Mouse (Mus musculus): ENCODE measurements around the gene Tmbim6. TPM values are rescaled to one million over a fixed set of nuclear protein-coding genes. Genes with fewer than 3 reads are reported as not detected.
A peak's percentile ranks its signal among the peaks of the same experiment; 100 is the strongest.

The Tmbim6 gene
- total and polyA plus RNA-seq, 3 experiments = 207 to 334 (median 253) TPM

DNA sequence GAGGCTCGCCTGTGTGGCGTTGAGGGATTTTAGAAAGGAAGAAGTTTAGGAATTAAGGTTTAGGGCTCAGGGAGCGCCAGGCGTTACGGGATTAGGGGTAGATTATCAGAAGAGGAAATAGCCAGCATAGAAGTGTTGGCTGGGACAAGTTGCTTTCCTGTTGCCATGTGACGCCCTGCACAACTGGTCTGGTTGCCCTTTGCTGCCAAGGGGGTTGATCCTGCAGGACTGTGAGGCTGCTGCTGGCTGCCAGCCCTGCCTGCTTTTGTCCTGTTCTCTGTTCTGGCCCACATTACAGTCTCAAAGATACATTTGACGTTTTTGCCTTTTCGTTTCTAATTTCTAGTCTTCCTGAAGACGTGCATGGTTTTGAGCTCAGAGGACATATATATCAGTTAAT, 12.5 kb downstream of the Tmbim6 start:
- Histone ChIP-seq H3K4me3 (no peak overlapping the region), H3K4me1 (ENCODE audit: control insufficient read depth, insufficient read depth, low read length) (peaks cover 12% of the 10 kb centered on the region), H3K36me3 (ENCODE audit: control insufficient read depth, insufficient read depth, low read length) (peaks cover 21% of the 10 kb centered on the region), H3K27me3 (ENCODE audit: control insufficient read depth, insufficient read depth, low read length) (no peaks in the 10 kb centered on the region), H3K27ac (peak overlapping the region; percentile 52), H3K79me2 (replicated peaks; ENCODE audit: control insufficient read depth, insufficient read depth, low read length) (peaks cover 6% of the 10 kb centered on the region), H3K9ac (ENCODE audit: low read depth, low read length) (no peak overlapping the region)
- TF ChIP-seq POLR2A (IDR thresholded peaks at IDR 0.05; ENCODE audit: insufficient read depth, low read depth, low read length) = no peak
- TF ChIP-seq EP300 (IDR thresholded peaks at IDR 0.05; ENCODE audit: insufficient read depth, low read depth, low read length) = peak; percentile 62; the same call in 1 of the 2 replicates
- WGBS = 51% methylated on average over 9 of the region's 9 CpGs
- intact Hi-C loops (cut with DNase I) = no loop called here
- DNase-seq = peak in 1 of 2 experiments; percentile 76

DNA sequence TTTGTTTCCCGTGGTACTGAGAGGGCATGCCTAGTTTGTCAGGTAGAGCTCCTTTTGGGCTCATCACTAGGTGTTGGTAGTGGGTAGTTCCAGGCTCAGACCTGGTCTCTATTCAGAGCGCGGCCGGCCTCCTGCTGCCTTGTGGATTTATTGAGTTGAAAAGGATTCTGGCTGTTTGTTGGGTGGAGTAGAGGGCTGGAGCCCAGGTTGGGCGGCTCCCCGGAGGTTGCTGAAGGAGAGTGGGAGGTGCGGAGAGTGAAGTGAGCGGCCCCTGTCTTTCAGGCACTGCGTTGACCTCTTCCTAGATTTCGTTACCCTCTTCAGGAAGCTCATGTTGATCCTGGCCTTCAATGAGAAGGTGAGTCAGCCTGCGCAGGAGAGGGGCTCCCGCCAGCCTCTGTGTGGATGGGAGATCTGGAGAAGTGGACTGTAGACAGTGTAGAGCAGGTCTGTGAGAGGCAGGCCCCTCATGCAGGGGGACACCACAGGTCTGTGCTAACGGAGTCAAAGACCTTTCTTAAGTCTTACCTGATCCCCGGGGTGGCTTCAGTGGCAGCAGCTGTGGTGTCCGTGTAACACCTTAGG, 14.4 kb downstream of the Tmbim6 start:
- Histone ChIP-seq H3K79me2 (replicated peaks; ENCODE audit: control insufficient read depth, insufficient read depth, low read length) (peaks cover 5% of the 10 kb centered on the region), H3K27ac (no peak overlapping the region), H3K4me3 (no peak overlapping the region), H3K36me3 (ENCODE audit: control insufficient read depth, insufficient read depth, low read length) (peaks cover 11% of the 10 kb centered on the region), H3K27me3 (ENCODE audit: control insufficient read depth, insufficient read depth, low read length) (no peaks in the 10 kb centered on the region), H3K4me1 (ENCODE audit: control insufficient read depth, insufficient read depth, low read length) (peaks cover 7% of the 10 kb centered on the region), H3K9ac (ENCODE audit: low read depth, low read length) (no peak overlapping the region)
- DNase-seq = no peak
- intact Hi-C loops (cut with DNase I) = no loop called here
- 84% methylated on average over 15 of the region's 15 CpGs for whole genome bisulfite sequencing
- TF ChIP-seq CTCF (IDR thresholded peaks at IDR 0.05) (no peak), POLR2A (IDR thresholded peaks at IDR 0.05; ENCODE audit: insufficient read depth, low read depth, low read length) (no peak), EP300 (IDR thresholded peaks at IDR 0.05; ENCODE audit: insufficient read depth, low read depth, low read length) (no peak)

DNA sequence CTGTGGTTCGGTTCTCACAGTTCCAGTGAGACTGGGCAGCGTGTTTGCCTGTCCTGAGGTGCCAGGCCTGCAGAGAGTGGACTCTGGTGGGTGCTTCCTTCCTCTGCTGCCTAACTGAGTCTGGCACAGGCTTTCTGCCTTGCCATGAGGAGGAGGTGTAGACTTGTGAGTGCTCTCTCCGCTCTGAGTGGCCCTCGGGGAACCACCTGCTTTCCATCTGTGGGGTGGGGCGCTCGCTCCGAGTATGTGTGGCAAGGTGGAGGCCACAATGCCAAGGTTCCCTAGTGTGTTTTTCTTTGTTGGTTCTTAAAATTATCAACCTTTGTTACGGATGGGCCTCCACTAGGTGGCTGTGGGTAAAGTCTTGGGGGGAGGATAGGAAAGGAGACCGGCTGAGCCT, 16.2 kb downstream of the Tmbim6 start:
- WGBS = 90% methylated on average over 9 of the region's 9 CpGs
- Histone ChIP-seq H3K9ac (ENCODE audit: low read depth, low read length) (no peak overlapping the region), H3K27me3 (ENCODE audit: control insufficient read depth, insufficient read depth, low read length) (no peaks in the 10 kb centered on the region), H3K79me2 (replicated peaks; ENCODE audit: control insufficient read depth, insufficient read depth, low read length) (no peaks in the 10 kb centered on the region), H3K4me1 (ENCODE audit: control insufficient read depth, insufficient read depth, low read length) (peaks cover 2% of the 10 kb centered on the region; the same call in 1 of the 2 replicates), H3K4me3 (no peak overlapping the region), H3K36me3 (ENCODE audit: control insufficient read depth, insufficient read depth, low read length) (peaks cover 2% of the 10 kb centered on the region; the same call in 1 of the 2 replicates), H3K27ac (no peak overlapping the region)
- DNase-seq = no peak
- TF ChIP-seq EP300 (IDR thresholded peaks at IDR 0.05; ENCODE audit: insufficient read depth, low read depth, low read length) (no peak), POLR2A (IDR thresholded peaks at IDR 0.05; ENCODE audit: insufficient read depth, low read depth, low read length) (no peak), CTCF (IDR thresholded peaks at IDR 0.05) (no peak)
- intact Hi-C loops (cut with DNase I) = no loop called here

DNA sequence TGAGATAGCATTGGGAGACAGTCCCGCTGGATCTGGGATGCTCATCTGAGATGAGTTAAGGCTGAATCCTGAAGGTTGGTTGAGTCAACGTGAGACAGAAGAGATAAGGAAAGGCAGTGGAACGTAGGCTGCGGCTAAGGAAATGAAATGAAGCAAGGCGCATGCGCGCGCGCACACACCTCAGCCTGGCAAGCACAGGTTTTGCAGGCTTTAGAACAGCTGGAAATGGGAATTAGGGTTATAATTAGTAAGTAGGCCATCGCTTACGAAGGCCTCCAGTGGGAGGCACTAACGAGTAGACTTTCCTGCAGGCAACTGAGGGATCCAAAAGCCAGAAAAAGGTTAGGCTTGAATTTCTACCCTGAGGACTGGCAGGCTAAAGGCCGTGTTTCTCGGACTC, 19.1 kb downstream of the Tmbim6 start:
- Histone ChIP-seq H3K27me3 (ENCODE audit: control insufficient read depth, insufficient read depth, low read length) (no peaks in the 10 kb centered on the region), H3K27ac (no peak overlapping the region), H3K36me3 (ENCODE audit: control insufficient read depth, insufficient read depth, low read length) (no peaks in the 10 kb centered on the region), H3K4me3 (no peak overlapping the region), H3K9ac (ENCODE audit: low read depth, low read length) (no peak overlapping the region), H3K79me2 (replicated peaks; ENCODE audit: control insufficient read depth, insufficient read depth, low read length) (no peaks in the 10 kb centered on the region), H3K4me1 (ENCODE audit: control insufficient read depth, insufficient read depth, low read length) (peaks cover 3% of the 10 kb centered on the region)
- TF ChIP-seq EP300 (IDR thresholded peaks at IDR 0.05; ENCODE audit: insufficient read depth, low read depth, low read length) (no peak), CTCF (IDR thresholded peaks at IDR 0.05) (peak; percentile 40)
- WGBS = 34% methylated on average over 14 of the region's 14 CpGs
- intact Hi-C loops (cut with DNase I) = no loop called here
- peak in 1 of 2 experiments; percentile 20 for DNase-seq

DNA sequence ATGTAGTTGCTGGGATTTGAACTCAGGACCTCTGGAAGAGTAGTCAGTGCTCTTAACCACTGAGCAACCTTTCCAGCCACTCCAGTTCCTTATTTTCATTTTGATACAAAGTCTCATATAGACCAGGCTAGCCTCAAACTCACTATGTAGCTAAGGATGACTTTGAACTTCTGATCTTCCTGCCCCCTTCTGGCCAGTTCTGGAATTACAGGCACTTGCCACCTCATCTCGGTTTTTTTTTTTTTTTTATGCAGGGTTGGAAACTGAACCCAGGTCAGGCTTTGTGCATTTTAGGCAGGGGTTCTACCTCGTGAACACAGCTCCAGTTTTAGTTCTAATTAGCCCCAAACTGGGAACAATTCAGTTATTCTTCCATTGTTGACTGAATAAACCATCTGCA, 23.1 kb downstream of the Tmbim6 start:
- TF ChIP-seq EP300 (IDR thresholded peaks at IDR 0.05; ENCODE audit: insufficient read depth, low read depth, low read length) (no peak), CTCF (IDR thresholded peaks at IDR 0.05) (peak; percentile 84), POLR2A (IDR thresholded peaks at IDR 0.05; ENCODE audit: insufficient read depth, low read depth, low read length) (no peak)
- intact Hi-C loops (cut with DNase I) = loop anchor here (1.0 kb wide), 1 partner anchor 56 kb away; no protein-coding TSS in a partner anchor
- Histone ChIP-seq H3K27me3 (ENCODE audit: control insufficient read depth, insufficient read depth, low read length) (no peaks in the 10 kb centered on the region), H3K36me3 (ENCODE audit: control insufficient read depth, insufficient read depth, low read length) (no peaks in the 10 kb centered on the region), H3K9ac (ENCODE audit: low read depth, low read length) (no peak overlapping the region), H3K27ac (no peak overlapping the region), H3K4me1 (ENCODE audit: control insufficient read depth, insufficient read depth, low read length) (peaks cover 3% of the 10 kb centered on the region), H3K79me2 (replicated peaks; ENCODE audit: control insufficient read depth, insufficient read depth, low read length) (no peaks in the 10 kb centered on the region), H3K4me3 (no peak overlapping the region)
- peak; percentile 43 to 67 for DNase-seq
- WGBS = 14% methylated on average over 2 of the region's 2 CpGs

DNA sequence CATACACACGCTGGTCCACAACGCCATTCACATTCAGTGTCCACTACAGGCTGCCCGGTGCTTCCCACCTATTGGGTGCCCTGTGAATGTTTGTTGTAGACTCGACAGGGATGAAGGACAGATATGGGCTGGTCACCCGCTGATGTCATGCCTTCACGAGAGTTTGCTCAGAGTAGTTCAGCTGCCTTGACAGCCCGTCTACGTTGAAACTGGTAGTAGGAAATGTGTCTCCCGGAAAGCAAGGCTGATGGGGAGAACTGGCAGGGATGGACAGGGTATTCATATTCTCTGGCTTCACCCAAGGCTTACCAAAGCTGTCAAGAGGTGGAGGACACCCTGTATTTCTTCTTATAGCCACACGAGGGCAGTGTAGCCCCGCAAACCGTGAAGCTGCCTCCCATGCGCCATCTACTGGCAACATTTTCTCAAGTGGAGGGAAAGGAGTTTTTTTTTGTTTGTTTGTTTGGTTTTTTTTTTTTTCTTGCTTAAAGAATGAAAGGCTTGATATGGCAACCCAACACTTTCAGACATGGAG, 23.7 kb downstream of the Tmbim6 start:
- DNase-seq = peak; percentile 77 to 79
- Histone ChIP-seq H3K79me2 (replicated peaks; ENCODE audit: control insufficient read depth, insufficient read depth, low read length) (no peaks in the 10 kb centered on the region), H3K27me3 (ENCODE audit: control insufficient read depth, insufficient read depth, low read length) (no peaks in the 10 kb centered on the region), H3K4me3 (no peak overlapping the region), H3K36me3 (ENCODE audit: control insufficient read depth, insufficient read depth, low read length) (no peaks in the 10 kb centered on the region), H3K27ac (peak overlapping the region; percentile 28; the same call in 1 of the 2 replicates), H3K4me1 (ENCODE audit: control insufficient read depth, insufficient read depth, low read length) (peaks cover 8% of the 10 kb centered on the region), H3K9ac (ENCODE audit: low read depth, low read length) (no peak overlapping the region)
- intact Hi-C loops (cut with DNase I) = loop anchor here (1.0 kb wide), 1 partner anchor 55 kb away; no protein-coding TSS in a partner anchor
- peak; percentile 99; the same call in 1 of the 2 replicates for TF ChIP-seq CTCF (IDR thresholded peaks at IDR 0.05)
- TF ChIP-seq POLR2A (IDR thresholded peaks at IDR 0.05; ENCODE audit: insufficient read depth, low read depth, low read length) = no peak
- TF ChIP-seq EP300 (IDR thresholded peaks at IDR 0.05; ENCODE audit: insufficient read depth, low read depth, low read length) = peak; percentile 100
- 11% methylated on average over 13 of the region's 13 CpGs for WGBS
